Mouse (Mus musculus): ENCODE measurements around the gene Tmem184b. TPM values are rescaled to one million over a fixed set of nuclear protein-coding genes. Genes with fewer than 3 reads are reported as not detected.

The Tmem184b gene
- polyA plus RNA-seq, 1 experiment from 2014 or later = 64.3 TPM

DNA sequence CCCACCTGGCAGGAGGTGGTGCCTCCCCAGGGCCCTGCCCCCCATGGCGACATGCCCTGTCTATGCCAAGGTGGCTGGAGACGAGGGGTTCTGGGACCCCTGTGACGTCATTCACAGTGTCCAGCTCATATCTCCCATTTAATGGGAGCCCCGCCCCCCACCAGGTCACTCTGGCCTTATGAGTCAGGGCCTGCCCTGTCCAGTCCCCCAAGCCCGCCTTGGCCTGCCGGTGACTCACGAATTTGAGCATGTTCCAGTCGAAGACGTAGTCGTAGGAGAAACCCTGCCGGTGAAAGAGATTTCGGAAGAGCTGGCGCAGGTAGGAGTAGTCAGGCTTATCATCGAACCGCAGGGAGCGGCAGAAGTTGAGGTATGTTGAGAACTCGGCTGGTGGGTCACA is 21.2 kb upstream of the Tmem184b start:
- H3K4me3 ChIP-seq (ENCODE audit: low read depth, low read length) = no peak overlapping the region
- H3K4me1 ChIP-seq (ENCODE audit: control insufficient read depth, insufficient read depth, low read length) = no peaks in the 10 kb centered on the region
- peaks cover 91% of the 10 kb centered on the region for H3K36me3 ChIP-seq (ENCODE audit: control insufficient read depth, insufficient read depth, low read length)
- WGBS = 89% methylated on average over 17 of the region's 17 CpGs
- no peak overlapping the region for H3K4me2 ChIP-seq (replicated peaks; ENCODE audit: low read depth, low read length)
- H3K27me3 ChIP-seq (ENCODE audit: control insufficient read depth, insufficient read depth, low read length) = no peaks in the 10 kb centered on the region
- H3K27ac ChIP-seq (ENCODE audit: low read length) = no peak overlapping the region
- ATAC-seq (ENCODE audit: insufficient number of reproducible peaks, insufficient read depth, low FRiP score, low read depth) = no peak
- H3K9ac ChIP-seq (replicated peaks; ENCODE audit: low read depth, low read length) = no peak overlapping the region
- H3K9me3 ChIP-seq (ENCODE audit: control insufficient read depth, low read depth, low read length) = no peaks in the 10 kb centered on the region

DNA sequence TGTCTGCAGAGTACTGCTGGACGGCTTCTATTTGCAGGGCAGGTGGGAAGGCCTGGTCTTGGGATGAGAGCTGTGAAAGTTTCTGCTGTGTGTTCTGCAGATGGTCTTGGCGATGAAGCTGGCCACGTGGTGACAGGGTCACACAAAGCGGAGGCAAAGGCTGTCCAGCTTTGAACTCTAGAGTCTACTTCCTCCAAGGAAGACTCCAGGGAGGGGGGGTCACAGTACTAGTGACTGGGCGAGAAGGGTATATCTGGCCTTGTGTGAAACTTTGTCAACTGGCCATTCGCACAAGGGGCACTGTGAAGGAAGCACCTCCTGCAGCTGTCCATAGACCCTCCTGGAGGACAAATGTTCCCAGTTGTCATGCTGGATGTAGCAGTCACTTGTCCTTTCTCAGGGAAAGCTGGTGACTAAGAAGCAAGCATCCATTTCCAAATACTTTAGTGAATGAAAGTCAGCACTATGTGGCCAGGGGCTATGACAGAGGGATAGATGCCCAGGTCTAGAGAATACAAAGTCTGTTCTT is 19.4 kb upstream of the Tmem184b start:
- Histone ChIP-seq H3K27ac (ENCODE audit: low read length) (no peak overlapping the region), H3K36me3 (ENCODE audit: control insufficient read depth, insufficient read depth, low read length) (peaks cover 91% of the 10 kb centered on the region), H3K27me3 (ENCODE audit: control insufficient read depth, insufficient read depth, low read length) (no peaks in the 10 kb centered on the region), H3K4me2 (replicated peaks; ENCODE audit: low read depth, low read length) (no peak overlapping the region), H3K9ac (replicated peaks; ENCODE audit: low read depth, low read length) (no peak overlapping the region), H3K9me3 (ENCODE audit: control insufficient read depth, low read depth, low read length) (no peaks in the 10 kb centered on the region), H3K4me3 (ENCODE audit: low read depth, low read length) (no peak overlapping the region), H3K4me1 (ENCODE audit: control insufficient read depth, insufficient read depth, low read length) (no peaks in the 10 kb centered on the region)
- ATAC-seq (ENCODE audit: insufficient number of reproducible peaks, insufficient read depth, low FRiP score, low read depth) = no peak; the same call in 1 of the 2 replicates
- 76% methylated on average over 6 of the region's 6 CpGs for WGBS

DNA sequence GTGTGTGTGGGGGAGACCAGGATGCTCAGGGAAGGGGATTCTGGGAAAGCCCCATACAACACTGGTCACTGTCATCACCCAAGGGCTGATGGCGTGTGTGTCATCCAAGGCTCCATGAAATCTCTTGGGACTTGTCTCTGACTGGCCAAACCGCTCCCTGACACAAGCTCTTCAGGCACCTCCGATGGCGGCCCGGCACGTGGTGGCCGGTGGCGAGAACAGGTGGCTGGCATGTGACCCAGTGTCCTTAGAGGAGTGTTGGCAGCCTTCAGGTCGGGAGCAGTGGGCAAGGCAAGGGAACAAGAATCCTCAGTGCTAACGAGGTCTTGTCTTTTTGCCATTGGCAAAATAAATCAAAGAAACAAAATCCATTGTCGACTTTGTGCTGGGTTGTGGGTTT is 15.3 kb upstream of the Tmem184b start:
- H3K4me1 ChIP-seq (ENCODE audit: control insufficient read depth, insufficient read depth, low read length) = no peaks in the 10 kb centered on the region
- H3K4me2 ChIP-seq (replicated peaks; ENCODE audit: low read depth, low read length) = no peak overlapping the region
- no peak overlapping the region for H3K27ac ChIP-seq (ENCODE audit: low read length)
- 87% methylated on average over 11 of the region's 11 CpGs for WGBS
- H3K9me3 ChIP-seq (ENCODE audit: control insufficient read depth, low read depth, low read length) = no peaks in the 10 kb centered on the region
- peaks cover 57% of the 10 kb centered on the region for H3K36me3 ChIP-seq (ENCODE audit: control insufficient read depth, insufficient read depth, low read length)
- no peak for ATAC-seq (ENCODE audit: insufficient number of reproducible peaks, insufficient read depth, low FRiP score, low read depth)
- no peak overlapping the region for H3K4me3 ChIP-seq (ENCODE audit: low read depth, low read length)
- H3K9ac ChIP-seq (replicated peaks; ENCODE audit: low read depth, low read length) = no peak overlapping the region
- no peaks in the 10 kb centered on the region for H3K27me3 ChIP-seq (ENCODE audit: control insufficient read depth, insufficient read depth, low read length)

DNA sequence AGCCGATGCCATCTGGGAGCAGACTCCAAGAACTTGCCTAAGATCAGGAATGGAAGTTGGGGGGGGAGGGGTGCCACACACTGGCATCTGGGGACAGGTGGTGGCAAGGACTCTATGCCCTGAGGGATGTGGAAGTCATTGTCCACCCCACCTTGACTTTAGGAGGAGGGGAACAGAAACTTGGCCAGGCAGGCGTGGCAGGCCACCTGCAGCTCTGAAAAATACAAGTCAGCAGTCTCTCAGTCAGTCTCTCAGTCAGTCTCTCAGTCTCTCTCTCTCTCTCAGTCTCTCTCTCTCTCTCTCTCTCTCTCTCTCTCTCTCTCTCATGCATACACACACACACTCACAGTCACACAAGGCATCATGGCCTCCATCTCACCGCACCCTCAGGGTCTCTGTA is 14.9 kb upstream of the Tmem184b start:
- Histone ChIP-seq H3K27me3 (ENCODE audit: control insufficient read depth, insufficient read depth, low read length) (no peaks in the 10 kb centered on the region), H3K4me2 (replicated peaks; ENCODE audit: low read depth, low read length) (no peak overlapping the region), H3K36me3 (ENCODE audit: control insufficient read depth, insufficient read depth, low read length) (peaks cover 53% of the 10 kb centered on the region), H3K9me3 (ENCODE audit: control insufficient read depth, low read depth, low read length) (no peaks in the 10 kb centered on the region), H3K27ac (ENCODE audit: low read length) (no peak overlapping the region), H3K4me3 (ENCODE audit: low read depth, low read length) (no peak overlapping the region), H3K9ac (replicated peaks; ENCODE audit: low read depth, low read length) (no peak overlapping the region), H3K4me1 (ENCODE audit: control insufficient read depth, insufficient read depth, low read length) (no peaks in the 10 kb centered on the region)
- ATAC-seq (ENCODE audit: insufficient number of reproducible peaks, insufficient read depth, low FRiP score, low read depth) = no peak
- WGBS = 98% methylated on average over 3 of the region's 3 CpGs

DNA sequence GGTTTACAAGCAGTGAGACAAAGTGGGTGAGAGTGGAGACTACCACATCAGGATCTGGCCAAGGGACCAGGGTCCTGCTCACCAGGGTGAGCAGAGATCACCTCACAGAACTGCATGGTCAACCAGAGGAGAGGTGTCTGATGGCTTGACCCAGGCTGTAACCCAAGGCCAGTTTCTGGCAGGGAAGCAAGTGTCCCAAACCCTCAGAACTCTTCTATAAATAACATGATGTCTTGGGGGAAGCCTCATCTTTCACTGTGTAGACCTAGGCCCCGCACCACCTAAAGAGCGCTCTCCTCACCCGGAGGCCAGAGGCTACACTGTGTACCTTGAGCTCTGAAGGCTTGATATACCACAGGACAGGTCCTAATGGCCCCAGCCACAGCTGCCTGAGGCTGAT is 14.0 kb upstream of the Tmem184b start:
- 87% methylated on average over 3 of the region's 3 CpGs for WGBS
- Histone ChIP-seq H3K36me3 (ENCODE audit: control insufficient read depth, insufficient read depth, low read length) (peaks cover 45% of the 10 kb centered on the region), H3K4me3 (ENCODE audit: low read depth, low read length) (no peak overlapping the region), H3K27me3 (ENCODE audit: control insufficient read depth, insufficient read depth, low read length) (no peaks in the 10 kb centered on the region), H3K9ac (replicated peaks; ENCODE audit: low read depth, low read length) (no peak overlapping the region), H3K27ac (ENCODE audit: low read length) (no peak overlapping the region), H3K9me3 (ENCODE audit: control insufficient read depth, low read depth, low read length) (no peaks in the 10 kb centered on the region), H3K4me1 (ENCODE audit: control insufficient read depth, insufficient read depth, low read length) (no peaks in the 10 kb centered on the region), H3K4me2 (replicated peaks; ENCODE audit: low read depth, low read length) (no peak overlapping the region)
- no peak for ATAC-seq (ENCODE audit: insufficient number of reproducible peaks, insufficient read depth, low FRiP score, low read depth)

DNA sequence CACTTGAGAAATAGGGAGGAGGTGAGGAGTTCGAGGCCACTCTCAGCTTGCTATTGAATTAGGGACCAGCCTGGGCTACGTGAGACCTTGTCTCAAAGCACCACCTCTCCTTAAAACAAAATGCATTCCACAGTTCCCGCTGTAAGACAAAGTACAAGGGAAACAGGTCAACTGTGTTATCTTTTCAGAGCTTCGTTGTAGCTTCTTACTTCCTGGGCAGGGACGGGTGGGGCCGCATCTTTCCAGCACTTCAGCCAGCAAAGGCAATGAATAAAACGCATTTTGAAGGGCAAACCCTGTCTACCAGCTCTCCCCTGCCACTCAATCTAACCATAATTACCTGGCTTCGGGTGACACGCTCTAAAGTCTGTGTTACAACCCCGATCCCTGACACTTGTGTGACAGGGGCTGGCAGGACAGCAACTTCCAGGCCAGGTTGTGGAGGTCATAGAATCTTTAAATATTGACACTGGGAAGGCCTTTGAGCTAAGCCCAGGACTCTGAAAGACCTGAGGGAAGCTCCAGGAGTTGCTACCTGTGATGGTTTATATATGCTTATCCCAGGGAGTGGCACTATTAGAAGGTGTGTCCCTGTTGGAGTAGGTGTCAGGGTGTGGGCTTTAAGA is 13.2 kb upstream of the Tmem184b start:
- Histone ChIP-seq H3K27me3 (ENCODE audit: control insufficient read depth, insufficient read depth, low read length) (no peaks in the 10 kb centered on the region), H3K4me3 (ENCODE audit: low read depth, low read length) (no peak overlapping the region), H3K9me3 (ENCODE audit: control insufficient read depth, low read depth, low read length) (no peaks in the 10 kb centered on the region), H3K4me1 (ENCODE audit: control insufficient read depth, insufficient read depth, low read length) (no peaks in the 10 kb centered on the region), H3K9ac (replicated peaks; ENCODE audit: low read depth, low read length) (no peak overlapping the region), H3K36me3 (ENCODE audit: control insufficient read depth, insufficient read depth, low read length) (peaks cover 37% of the 10 kb centered on the region; the same call in 1 of the 2 replicates), H3K4me2 (replicated peaks; ENCODE audit: low read depth, low read length) (no peak overlapping the region), H3K27ac (ENCODE audit: low read length) (no peak overlapping the region)
- no peak for ATAC-seq (ENCODE audit: insufficient number of reproducible peaks, insufficient read depth, low FRiP score, low read depth)
- WGBS = 89% methylated on average over 10 of the region's 10 CpGs

DNA sequence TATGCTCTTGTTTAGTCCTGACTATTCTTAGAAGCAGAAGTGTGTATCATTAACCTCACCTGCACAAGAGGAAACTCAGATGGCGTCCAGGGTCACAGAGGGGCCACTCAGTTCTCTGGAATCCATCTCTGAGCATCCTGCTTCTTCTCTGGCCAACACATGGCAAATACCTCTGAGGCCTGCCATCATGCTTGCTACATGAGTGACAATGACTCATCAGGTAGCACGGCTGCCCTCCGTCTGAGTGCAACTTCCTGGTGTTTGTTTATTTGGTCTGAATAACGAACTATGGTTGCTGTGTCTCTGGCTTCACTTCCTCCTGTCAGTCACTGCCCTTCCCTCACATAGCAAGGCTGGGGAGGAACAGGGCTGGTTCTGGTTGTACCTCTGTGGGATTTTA is 11.1 kb upstream of the Tmem184b start:
- Histone ChIP-seq H3K27ac (ENCODE audit: low read length) (no peak overlapping the region), H3K4me3 (ENCODE audit: low read depth, low read length) (no peak overlapping the region), H3K4me1 (ENCODE audit: control insufficient read depth, insufficient read depth, low read length) (no peaks in the 10 kb centered on the region), H3K4me2 (replicated peaks; ENCODE audit: low read depth, low read length) (no peak overlapping the region), H3K9me3 (ENCODE audit: control insufficient read depth, low read depth, low read length) (no peaks in the 10 kb centered on the region), H3K36me3 (ENCODE audit: control insufficient read depth, insufficient read depth, low read length) (peaks cover 19% of the 10 kb centered on the region; the same call in 1 of the 2 replicates), H3K27me3 (ENCODE audit: control insufficient read depth, insufficient read depth, low read length) (no peaks in the 10 kb centered on the region), H3K9ac (replicated peaks; ENCODE audit: low read depth, low read length) (no peak overlapping the region)
- WGBS = 31% methylated on average over 4 of the region's 4 CpGs
- ATAC-seq (ENCODE audit: insufficient number of reproducible peaks, insufficient read depth, low FRiP score, low read depth) = no peak

DNA sequence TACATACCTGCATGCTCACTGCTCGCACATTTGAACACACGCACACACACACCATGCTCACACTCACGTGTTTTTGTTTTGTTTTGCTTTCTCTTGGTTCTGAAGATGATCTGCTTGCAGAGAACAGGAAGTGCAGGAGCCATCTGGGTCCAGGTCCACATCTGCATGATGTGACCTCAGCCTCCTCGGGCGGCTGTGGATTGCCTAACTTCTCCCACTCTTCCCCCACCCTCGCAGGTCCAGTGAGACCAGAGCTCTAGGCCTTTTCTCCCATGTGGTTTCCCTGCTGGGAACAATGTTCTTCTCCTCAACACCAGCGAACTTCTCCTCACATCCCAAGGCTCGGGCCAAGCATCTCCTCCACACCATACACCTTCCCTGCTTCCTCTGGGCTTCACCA is 10.4 kb upstream of the Tmem184b start:
- no peak for ATAC-seq (ENCODE audit: insufficient number of reproducible peaks, insufficient read depth, low FRiP score, low read depth)
- Histone ChIP-seq H3K4me1 (ENCODE audit: control insufficient read depth, insufficient read depth, low read length) (no peaks in the 10 kb centered on the region), H3K36me3 (ENCODE audit: control insufficient read depth, insufficient read depth, low read length) (peaks cover 12% of the 10 kb centered on the region; the same call in 1 of the 2 replicates), H3K27me3 (ENCODE audit: control insufficient read depth, insufficient read depth, low read length) (no peaks in the 10 kb centered on the region), H3K9me3 (ENCODE audit: control insufficient read depth, low read depth, low read length) (no peaks in the 10 kb centered on the region), H3K27ac (ENCODE audit: low read length) (no peak overlapping the region), H3K4me2 (replicated peaks; ENCODE audit: low read depth, low read length) (no peak overlapping the region), H3K9ac (replicated peaks; ENCODE audit: low read depth, low read length) (no peak overlapping the region), H3K4me3 (ENCODE audit: low read depth, low read length) (no peak overlapping the region)
- WGBS = 84% methylated on average over 8 of the region's 8 CpGs

DNA sequence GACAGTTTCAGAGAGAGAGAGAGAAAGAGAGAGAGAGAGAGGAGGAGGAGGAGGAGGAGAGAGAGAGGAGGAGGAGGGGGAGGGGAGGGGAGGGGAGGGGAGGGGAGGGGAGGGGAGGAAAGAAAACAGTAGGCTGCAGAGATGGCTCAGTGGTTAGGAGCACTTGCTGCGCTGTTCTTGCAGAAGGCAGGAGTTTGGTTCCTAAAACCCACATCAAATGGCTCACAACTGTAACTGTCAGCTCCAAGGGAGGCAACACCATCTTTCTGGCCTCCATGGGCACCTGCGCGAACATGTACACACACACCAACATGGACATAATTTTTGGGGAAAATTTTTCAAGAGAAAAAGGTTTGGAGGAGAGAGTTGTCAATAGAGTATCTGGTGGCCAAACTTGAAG is 9.8 kb upstream of the Tmem184b start:
- no peak for ATAC-seq (ENCODE audit: insufficient number of reproducible peaks, insufficient read depth, low FRiP score, low read depth)
- 96% methylated on average over 3 of the region's 3 CpGs for WGBS
- no peaks in the 10 kb centered on the region for H3K27me3 ChIP-seq (ENCODE audit: control insufficient read depth, insufficient read depth, low read length)
- H3K27ac ChIP-seq (ENCODE audit: low read length) = no peak overlapping the region
- no peak overlapping the region for H3K4me3 ChIP-seq (ENCODE audit: low read depth, low read length)
- no peaks in the 10 kb centered on the region for H3K4me1 ChIP-seq (ENCODE audit: control insufficient read depth, insufficient read depth, low read length)
- H3K9me3 ChIP-seq (ENCODE audit: control insufficient read depth, low read depth, low read length) = no peaks in the 10 kb centered on the region
- peaks cover 6% of the 10 kb centered on the region; the same call in 1 of the 2 replicates for H3K36me3 ChIP-seq (ENCODE audit: control insufficient read depth, insufficient read depth, low read length)
- H3K4me2 ChIP-seq (replicated peaks; ENCODE audit: low read depth, low read length) = no peak overlapping the region
- no peak overlapping the region for H3K9ac ChIP-seq (replicated peaks; ENCODE audit: low read depth, low read length)

Data from stomach, embryonic 14.5 days (tissue).